Mouse (Mus musculus) olfactory bulb, adult 2 months (tissue): ENCODE measurements around the gene Gm9789. TPM values are rescaled to one million over a fixed set of nuclear protein-coding genes. Genes with fewer than 3 reads are reported as not detected.
"Not testable (repeated sequence)": the region's sequence is repeated elsewhere in the genome, so short reads cannot be mapped to it uniquely, and the experiment has no call there.

ENCODE experiments used
- H3K27ac ChIP-seq: fragments of 200-500 bp; 2 replicates; pipeline ENCODE4 v1.5.1; 2012; ENCODE audit warnings: low read depth, low read length; ENCODE audit not compliant: insufficient read depth
- H3K4me1 ChIP-seq: fragments of 200-500 bp; 2 replicates; pipeline ENCODE4 v1.6.1; 2012; ENCODE audit warnings: low read length; ENCODE audit not compliant: control insufficient read depth, insufficient read depth
- H3K4me3 ChIP-seq: fragments of 200-500 bp; 2 replicates; pipeline ENCODE4 v1.5.1; 2012; ENCODE audit warnings: mild to moderate bottlenecking, low read depth, low read length, moderate library complexity; ENCODE audit not compliant: insufficient read depth
- CTCF ChIP-seq: fragments of 200-500 bp; IDR thresholded peaks from 2 replicates; pipeline ENCODE4 v1.5.1; 2012; ENCODE audit warnings: low read depth, mild to moderate bottlenecking, low read length, moderate library complexity; ENCODE audit not compliant: insufficient read depth
- POLR2A ChIP-seq: fragments of 200-500 bp; IDR thresholded peaks from 2 replicates; pipeline ENCODE4 v1.6.1; 2012; ENCODE audit warnings: mild to moderate bottlenecking, low read depth, low read length, moderate library complexity; ENCODE audit not compliant: insufficient read depth
- WGBS: fragments of 180-500 bp; shearing (Covaris S2); methylation state at CpG from one replicate; pipeline ENCODE4 v1.1.7; 2018; 5-methylcytosine and 5-hydroxymethylcytosine counted together
- polyA plus RNA-seq: library from polyadenylated mRNA; stranded (reverse); fragments of >200 nt; gene quantifications from 2 replicates; pipeline ENCODE4 v1.2.4, GENCODE M21; 2012; ENCODE audit warnings: low replicate concordance; ENCODE audit not compliant: missing spikeins, insufficient read depth, insufficient read length

Gm9789 gene
- polyA plus RNA-seq, result not detected in 2 replicates

- H3K4me3 ChIP-seq, result no peak within 1 kb of the TSS
- no peaks in the 10 kb centered on the region for H3K4me1 ChIP-seq
- H3K27ac ChIP-seq, result no peak within 1 kb of the TSS
- no peak for TF ChIP-seq POLR2A
- no peak for TF ChIP-seq CTCF
- 91% methylated on average over 4 of the region's 4 CpGs for WGBS
Measured at GRCm38 (mm10) chr16:89157652-89158051, at the start of gene Gm9789. Gene Gm9789 (plus strand): TSS chr16:89157952.

GRCm38 (mm10) chr16:89140551-89140950 lies 17.2 kb upstream of the Gm9789 start, which contains the start of gene Gm6358:
Gene Gm6358 (plus strand): TSS chr16:89140851.
- Histone ChIP-seq H3K27ac (no peak within 1 kb of the TSS), H3K4me3 (no peak within 1 kb of the TSS), H3K4me1 (no peaks in the 10 kb centered on the region)
- TF ChIP-seq CTCF (no peak), POLR2A (no peak)
- 100% methylated on average over 1 of the region's 1 CpGs for WGBS

- Histone ChIP-seq H3K4me1 (no peaks in the 10 kb centered on the region), H3K27ac (no peak within 1 kb of the TSS), H3K4me3 (no peak within 1 kb of the TSS)
- TF ChIP-seq CTCF (no peak), POLR2A (no peak)
- WGBS, result 98% methylated on average over 1 of the region's 1 CpGs
Measured at GRCm38 (mm10) chr16:89150786-89151185, 7.0 kb upstream of the Gm9789 start, which contains the start of gene Gm10061. Gene Gm10061 (plus strand): TSS chr16:89151086.

- not testable (repeated sequence) for H3K4me3 ChIP-seq, H3K27ac ChIP-seq, H3K4me1 ChIP-seq
Measured at GRCm38 (mm10) chr16:89169190-89169589, 11.4 kb downstream of the Gm9789 start, which contains the start of gene Gm7735. Gene Gm7735 (plus strand): TSS chr16:89169490.

- Histone ChIP-seq H3K4me3 (no peak within 1 kb of the TSS), H3K27ac (no peak within 1 kb of the TSS), H3K4me1 (no peaks in the 10 kb centered on the region)
- 87% methylated on average over 2 of the region's 2 CpGs for WGBS
- TF ChIP-seq POLR2A (no peak), CTCF (no peak)
Measured at GRCm38 (mm10) chr16:89174435-89174834, 16.7 kb downstream of the Gm9789 start, which contains the start of gene 1110057P08Rik. Gene 1110057P08Rik (plus strand): TSS chr16:89174735.

- WGBS, result 84% methylated on average over 4 of the region's 4 CpGs
- Histone ChIP-seq H3K27ac (no peak overlapping the region), H3K4me3 (no peak overlapping the region), H3K4me1 (no peaks in the 10 kb centered on the region)
- TF ChIP-seq CTCF (no peak), POLR2A (no peak)
Measured at GRCm38 (mm10) chr16:89188621-89189020, 30.9 kb downstream of the Gm9789 start.

GRCm38 (mm10) chr16:89205561-89205960 lies 47.8 kb downstream of the Gm9789 start, which contains the start of gene Krtap20-2:
Gene Krtap20-2 (plus strand): TSS chr16:89205861.
- H3K4me3 ChIP-seq, result no peak within 1 kb of the TSS
- H3K4me1 ChIP-seq, result no peaks in the 10 kb centered on the region
- no peak within 1 kb of the TSS for H3K27ac ChIP-seq
- TF ChIP-seq CTCF (no peak), POLR2A (no peak)
- 72% methylated on average over 1 of the region's 1 CpGs for WGBS

Other genes starting within 250 kb of the Gm9789 start
- gene Krtap19-9b, start 225.7 kb upstream of the Gm9789 start, polyA plus RNA-seq, result not detected in 2 replicates
- not detected in 2 replicates for gene Krtap16-3, start 195.1 kb upstream of the Gm9789 start, polyA plus RNA-seq
- not detected in 2 replicates for gene Krtap22-2, start 147.2 kb upstream of the Gm9789 start, polyA plus RNA-seq
- gene Gm10229, start 142.7 kb upstream of the Gm9789 start, polyA plus RNA-seq, result not detected in 2 replicates
- not detected in 2 replicates for gene Krtap6-1, start 126.3 kb upstream of the Gm9789 start, polyA plus RNA-seq
- not detected in 2 replicates for gene Gm10228, start 116.5 kb upstream of the Gm9789 start, polyA plus RNA-seq
- not detected in 2 replicates for gene Krtap6-5, start 110.1 kb upstream of the Gm9789 start, polyA plus RNA-seq
- gene 1110025L11Rik, start 94.0 kb upstream of the Gm9789 start, polyA plus RNA-seq, result not detected in 2 replicates
- gene Krtap6-3, start 73.9 kb upstream of the Gm9789 start, polyA plus RNA-seq, result not detected in 2 replicates
- not detected in 2 replicates for gene Gm6358, start 17.1 kb upstream of the Gm9789 start, polyA plus RNA-seq
- gene Gm10061, start 6.9 kb upstream of the Gm9789 start, polyA plus RNA-seq, result not detected in 2 replicates
- gene Gm7735, start 11.5 kb downstream of the Gm9789 start, polyA plus RNA-seq, result not detected in 2 replicates
- not detected in 2 replicates for gene 1110057P08Rik, start 16.8 kb downstream of the Gm9789 start, polyA plus RNA-seq
- gene Krtap20-2, start 47.9 kb downstream of the Gm9789 start, polyA plus RNA-seq, result not detected in 2 replicates
- not detected in 2 replicates for gene Krtap21-1, start 245.9 kb downstream of the Gm9789 start, polyA plus RNA-seq